9 mouse cellular contexts compared by ENCODE assay signal in genomic region chr2:30891002-30891401, GRCm38 (mm10). TPM values are rescaled to one million over a fixed set of nuclear protein-coding genes. Genes with fewer than 3 reads are reported as not detected.
DNase-seq lines count a peak whose midpoint lies in the region; ATAC-seq and TF ChIP-seq lines count a peak whose summit lies in the region.
"Had no signal": no experiment of that assay in that cellular context is flagged by ENCODE, and none has a peak within 500 bp of the region (broad histone marks: within the 10 kb centered on the region; RNA-seq: fewer than 3 reads in every experiment).

No protein-coding gene starts in this region.

- H3K4me1 ChIP-seq in heart, adult 2 months (ENCODE audit: control insufficient read depth, insufficient read depth, low read length): no peaks in the 10 kb centered on the region
- H3K4me1 ChIP-seq in heart, embryonic 16.5 days (ENCODE audit: control insufficient read depth, insufficient read depth, low read length): no peaks in the 10 kb centered on the region

- TF ChIP-seq EP300 in heart, adult 2 months (IDR thresholded peaks at IDR 0.05; ENCODE audit: insufficient read depth, low read depth, low read length): 0 out of 2 replicates have a peak, but pooled peaks have one; percentile 26

- no peaks in the 10 kb centered on the region for H3K27me3 ChIP-seq in heart, adult 2 months (ENCODE audit: control insufficient read depth, insufficient read depth, low read length)
- H3K27me3 ChIP-seq in heart, embryonic 16.5 days (ENCODE audit: control insufficient read depth, insufficient read depth, low read length): no peaks in the 10 kb centered on the region
- H3K27me3 ChIP-seq: limb, embryonic 15.5 days had no signal

- TF ChIP-seq CTCF in heart, adult 2 months (IDR thresholded peaks at IDR 0.05): peak; percentile 87

- 0 out of 2 replicates have a peak, but pooled peaks have one; percentile 23 for ATAC-seq in heart, embryonic 16.5 days (replicated peaks; ENCODE audit: extremely low read depth, insufficient read depth, low FRiP score)
- peak; percentile 63 for ATAC-seq in megakaryocyte progenitor cell, adult 5-6 weeks (replicated peaks; ENCODE audit: poor library complexity)

- H3K4me2 ChIP-seq in heart, embryonic 16.5 days (ENCODE audit: low read depth, low read length): no peak overlapping the region
- H3K4me2 ChIP-seq: limb, embryonic 15.5 days had no signal

- WGBS in heart, adult 2 months: 3% methylated on average over 3 of the region's 3 CpGs
- WGBS in heart, embryonic 16.5 days: 5% methylated on average over 3 of the region's 3 CpGs

- H3K9ac ChIP-seq in heart, adult 2 months (ENCODE audit: low read depth, low read length): no peak overlapping the region
- no peak overlapping the region for H3K9ac ChIP-seq in heart, embryonic 16.5 days (ENCODE audit: low read length)
- H3K9ac ChIP-seq: limb, embryonic 15.5 days had no signal

- H3K4me3 ChIP-seq in heart, adult 2 months: no peak overlapping the region
- no peak overlapping the region for H3K4me3 ChIP-seq in heart, embryonic 16.5 days (ENCODE audit: low read length)
- H3K4me3 ChIP-seq: limb, embryonic 15.5 days had no signal

- no peaks in the 10 kb centered on the region for H3K9me3 ChIP-seq in heart, embryonic 16.5 days (replicated peaks; ENCODE audit: control insufficient read depth, low read length)
- H3K9me3 ChIP-seq: limb, embryonic 15.5 days had no signal

- H3K79me2 ChIP-seq in heart, adult 2 months (replicated peaks; ENCODE audit: control insufficient read depth, insufficient read depth, low read length): no peaks in the 10 kb centered on the region

- H3K27ac ChIP-seq in heart, adult 2 months: no peak overlapping the region
- H3K27ac ChIP-seq in heart, embryonic 16.5 days (ENCODE audit: low read length): no peak overlapping the region
- H3K27ac ChIP-seq: limb, embryonic 15.5 days had no signal

- intact Hi-C loops in heart, adult 2 months (cut with DNase I): loop anchor here (2.0 kb wide), 1 partner anchor 44 kb away; no protein-coding TSS in a partner anchor

- no peak for TF ChIP-seq POLR2A in heart, adult 2 months (IDR thresholded peaks at IDR 0.05; ENCODE audit: insufficient read depth, low read depth, low read length)

- peak; percentile 40 to 45 for DNase-seq in heart, adult 2 months
- DNase-seq in heart, adult 11 months: no peak
- DNase-seq in MN1 (ENCODE audit: low spot score): peak; percentile 41
- peak; percentile 42 to 61 for DNase-seq in cerebellum, postnatal 25 days
- peak; percentile 59 to 66 for DNase-seq in layer of hippocampus, postnatal 10 days (ENCODE audit: low spot score in 2 of 2)
- DNase-seq in testis, postnatal 10 days (ENCODE audit: low spot score): peak; percentile 64

- H3K36me3 ChIP-seq in heart, adult 2 months (ENCODE audit: control insufficient read depth, insufficient read depth, low read length): no peaks in the 10 kb centered on the region
- no peaks in the 10 kb centered on the region for H3K36me3 ChIP-seq in heart, embryonic 16.5 days (ENCODE audit: control insufficient read depth, insufficient read depth)

RNA-seq across cellular contexts. Expression of gene Ptges, which starts 38.7 kb away (rescaled TPM):
- total RNA-seq in heart, adult 2 months (2021): 1 to 10 TPM; 2.5 to 2.8 TPM
- 4.8 and 6.6 TPM in 2 replicates for polyA plus RNA-seq in heart, adult 2 months (2012; rRNA removed)
- polyA plus RNA-seq in heart, embryonic 16.5 days (2015; fragmentation: Nextera tagmentation; extraction: Ambion mirVana): 1.8 and 2.8 TPM in 2 replicates
- 1 to 10 TPM; 5.7 to 6.6 TPM for total RNA-seq in layer of hippocampus, postnatal 10 days (2021)
- 0.17 and 1.1 TPM in 2 replicates for total RNA-seq in megakaryocyte progenitor cell, adult 5-6 weeks (2015)
- 0.71 and 2.6 TPM in 2 replicates for total RNA-seq in megakaryocyte progenitor cell, adult 5-6 weeks (2017)

RNA-seq across cellular contexts. Expression of gene Prrx2, which starts 56.2 kb away (rescaled TPM):
- total RNA-seq in heart, adult 2 months (2021): under 1 TPM; 0.75 to 0.84 TPM
- 1.6 and 2.4 TPM in 2 replicates for polyA plus RNA-seq in heart, adult 2 months (2012; rRNA removed)
- polyA plus RNA-seq in heart, embryonic 16.5 days (2015; fragmentation: Nextera tagmentation; extraction: Ambion mirVana): 10.8 and 13.9 TPM in 2 replicates
- 1 to 10 TPM; 2.5 to 3.9 TPM for total RNA-seq in layer of hippocampus, postnatal 10 days (2021)
- not detected in 2 replicates for total RNA-seq in megakaryocyte progenitor cell, adult 5-6 weeks (2015)
- total RNA-seq in megakaryocyte progenitor cell, adult 5-6 weeks (2017): not detected in 2 replicates
